Mouse (Mus musculus) embryonic stem cell, embryonic (primary cell): ENCODE measurements around the gene Slc5a6.

Experiments used
- CTCF ChIA-PET, 4 experiments: fragments of 300-600 bp in 2 of 4; fragments of 350-600 bp in 2 of 4; sonication (Branson Sonifier 250); formaldehyde crosslinking; loops; one replicate each; lab custom pipeline; 2022; ENCODE audit warnings: inconsistent platforms in 2 of 4; lab: Charles Lee
- POLR2A ChIA-PET, 4 experiments: fragments of 300-600 bp in 2 of 4; fragments of 350-600 bp in 2 of 4; sonication (Branson Sonifier 250); formaldehyde crosslinking; loops; one replicate each; lab custom pipeline; 2022; ENCODE audit warnings: antibody characterized with exemption in 4 of 4, inconsistent platforms in 1 of 4; lab: Charles Lee

The Slc5a6 gene

GRCm38 (mm10) chr5:31080795-31081164 is 32.1 kb upstream of the Slc5a6 start:
- CTCF ChIA-PET: interaction anchor here in 3 of 4 experiments (0.8 to 3.8 kb wide), 7 partner anchors 9 to 110 kb away, joined by 3 to 20 read pairs (median 6); partner anchors contain the start of genes Cad (in 2 of the 3), Atraid (in 1 of the 3) and Slc5a6 (in 1 of the 3)
- POLR2A ChIA-PET: interaction anchor here in 3 of 4 experiments (0.7 to 5.4 kb wide), 16 partner anchors 9 to 159 kb away, joined by 3 to 40 read pairs (median 5); partner anchors contain the start of genes Trim54 (in 2 of the 3), Atraid (in 1 of the 3), Cad (in 1 of the 3) and Slc5a6 (in 1 of the 3)

GRCm38 (mm10) chr5:31080059-31080794 is 31.5 kb upstream of the Slc5a6 start:
- ChIA-PET POLR2A (interaction anchor here in 3 of 4 experiments (0.6 to 5.4 kb wide), 17 partner anchors 10 to 72 kb away, joined by 3 to 40 read pairs (median 5); partner anchors contain the start of genes Atraid (in 2 of the 3), Trim54 (in 2 of the 3), Cad (in 1 of the 3) and Slc5a6 (in 1 of the 3)), CTCF (interaction anchor here in 3 of 4 experiments (0.8 to 3.8 kb wide), 6 partner anchors 8 to 110 kb away, joined by 3 to 20 read pairs (median 8); partner anchors contain the start of gene Cad (in 2 of the 3))

GRCm38 (mm10) chr5:31076346-31076745 is 27.6 kb upstream of the Slc5a6 start:
- CTCF ChIA-PET: interaction anchor here in 3 of 4 experiments (0.6 to 2.2 kb wide), 10 partner anchors 10 to 367 kb away, joined by 3 to 6 read pairs (median 4); no protein-coding TSS in a partner anchor

GRCm38 (mm10) chr5:31073176-31073575 is 24.5 kb upstream of the Slc5a6 start:
- POLR2A ChIA-PET: interaction anchor here in 3 of 4 experiments (0.8 to 4.2 kb wide), 12 partner anchors 9 to 32 kb away, joined by 3 to 17 read pairs (median 6); partner anchors contain the start of genes Atraid (in 2 of the 3), Cad (in 2 of the 3) and Slc5a6 (in 2 of the 3)
- CTCF ChIA-PET: interaction anchor here in 3 of 4 experiments (1.2 to 2.8 kb wide), 4 partner anchors 8 to 15 kb away, joined by 4 to 14 read pairs (median 6); no protein-coding TSS in a partner anchor

More at GRCm38 (mm10) chr5:31076346-31076745, 27.6 kb upstream of the Slc5a6 start:
- POLR2A ChIA-PET: interaction anchor here (0.6 to 2.4 kb wide), 28 partner anchors 8 to 364 kb away, joined by 3 to 18 read pairs (median 4); partner anchors contain the start of genes Atraid (in 2 of the 4), Cad (in 2 of the 4), Slc5a6 (in 2 of the 4) and Trim54 (in 2 of the 4)

GRCm38 (mm10) chr5:31071821-31072220 is 23.1 kb upstream of the Slc5a6 start:
- ChIA-PET POLR2A (interaction anchor here in 3 of 4 experiments (0.8 to 4.2 kb wide), 15 partner anchors 10 to 99 kb away, joined by 3 to 17 read pairs (median 5); partner anchors contain the start of genes Atraid (in 2 of the 3), Cad (in 2 of the 3), Slc5a6 (in 2 of the 3) and Trim54 (in 1 of the 3)), CTCF (interaction anchor here in 3 of 4 experiments (0.6 to 2.8 kb wide), 3 partner anchors 8 to 11 kb away, joined by 3 to 14 read pairs (median 6); no protein-coding TSS in a partner anchor)

GRCm38 (mm10) chr5:31071059-31071458 is 22.3 kb upstream of the Slc5a6 start:
- POLR2A ChIA-PET: interaction anchor here (0.5 to 4.2 kb wide), 11 partner anchors 9 to 67 kb away, joined by 3 to 17 read pairs (median 5); partner anchors contain the start of genes Cad (in 2 of the 4), Atraid (in 1 of the 4), Slc5a6 (in 1 of the 4) and Trim54 (in 1 of the 4)
- CTCF ChIA-PET: interaction anchor here (0.6 to 2.8 kb wide), 8 partner anchors 8 to 570 kb away, joined by 3 to 14 read pairs (median 4); no protein-coding TSS in a partner anchor

- POLR2A ChIA-PET: interaction anchor here in 3 of 4 experiments (0.6 to 4.5 kb wide), 19 partner anchors 8 to 183 kb away, joined by 3 to 15 read pairs (median 3); partner anchors contain the start of genes Atraid (in 2 of the 3), Cad (in 2 of the 3), Slc5a6 (in 2 of the 3) and Khk (in 1 of the 3)
- CTCF ChIA-PET: interaction anchor here in 2 of 4 experiments (0.6 to 0.8 kb wide), 2 partner anchors 56 to 57 kb away, joined by 3 read pairs; no protein-coding TSS in a partner anchor
Measured at GRCm38 (mm10) chr5:31069810-31070209, 21.1 kb upstream of the Slc5a6 start.

- POLR2A ChIA-PET: interaction anchor here (0.5 to 5.8 kb wide), 49 partner anchors 8 to 344 kb away, joined by 3 to 32 read pairs (median 5); partner anchors contain the start of genes Gm29609 (in 2 of the 4), Gtf3c2 (in 2 of the 4), Mpv17 (in 2 of the 4) and Preb (in 2 of the 4)
- CTCF ChIA-PET: interaction anchor here in 2 of 4 experiments (1.2 to 1.5 kb wide), 4 partner anchors 18 to 148 kb away, joined by 3 to 5 read pairs (median 3); partner anchors contain the start of gene Ost4 (in 1 of the 2)
Measured at GRCm38 (mm10) chr5:31055216-31056140, 6.8 kb upstream of the Slc5a6 start.

- POLR2A ChIA-PET: interaction anchor here (0.5 to 5.8 kb wide), 64 partner anchors 9 to 343 kb away, joined by 3 to 32 read pairs (median 5); partner anchors contain the start of genes Gm29609 (in 2 of the 4), Gm9970 (in 2 of the 4), Gtf3c2 (in 2 of the 4) and Mpv17 (in 2 of the 4)
- CTCF ChIA-PET: interaction anchor here in 3 of 4 experiments (0.5 to 1.5 kb wide), 12 partner anchors 8 to 1981 kb away, joined by 3 to 6 read pairs (median 3); partner anchors contain the start of gene Ost4 (in 1 of the 3)
Measured at GRCm38 (mm10) chr5:31054261-31055215, 5.8 kb upstream of the Slc5a6 start, which contains the start of gene Cad. TSS of gene Cad (plus strand) at chr5:31054780.

- CTCF ChIA-PET: interaction anchor here in 2 of 4 experiments (1.2 to 1.3 kb wide), 3 partner anchors 14 to 27 kb away, joined by 3 to 4 read pairs (median 3); no protein-coding TSS in a partner anchor
Measured at GRCm38 (mm10) chr5:31053728-31054127, 5.0 kb upstream of the Slc5a6 start.

GRCm38 (mm10) chr5:31050427-31050826 is 1.7 kb upstream of the Slc5a6 start:
- CTCF ChIA-PET: interaction anchor here in 2 of 4 experiments (0.6 to 0.9 kb wide), 2 partner anchors 31 to 220 kb away, joined by 3 read pairs; no protein-coding TSS in a partner anchor
- POLR2A ChIA-PET: interaction anchor here (0.5 to 4.0 kb wide), 13 partner anchors 10 to 203 kb away, joined by 3 to 40 read pairs (median 7); partner anchors contain the start of genes Gm29609 (in 1 of the 4), Gtf3c2 (in 1 of the 4) and Trim54 (in 1 of the 4)

More at GRCm38 (mm10) chr5:31053728-31054127, 5.0 kb upstream of the Slc5a6 start:
- POLR2A ChIA-PET: interaction anchor here in 2 of 4 experiments (0.7 to 5.8 kb wide), 34 partner anchors 9 to 166 kb away, joined by 3 to 32 read pairs (median 6); partner anchors contain the start of genes Gm29609 (in 2 of the 2), Gtf3c2 (in 2 of the 2), Preb (in 2 of the 2) and Mpv17 (in 1 of the 2)

GRCm38 (mm10) chr5:31047848-31048762 is 619 bp downstream of the Slc5a6 start, which contains the start of gene Atraid:
TSS of gene Atraid (plus strand) at chr5:31048312.
- POLR2A ChIA-PET: interaction anchor here (0.5 to 4.0 kb wide), 170 partner anchors 10 to 1479 kb away, joined by 3 to 71 read pairs (median 5); partner anchors contain the start of genes Agbl5 (in 3 of the 4), Gm29609 (in 3 of the 4), Gtf3c2 (in 3 of the 4) and Ost4 (in 3 of the 4)
- CTCF ChIA-PET: interaction anchor here (0.6 to 1.5 kb wide), 38 partner anchors 16 to 1468 kb away, joined by 3 to 11 read pairs (median 4); partner anchors contain the start of genes Gm29609 (in 1 of the 4), Gtf3c2 (in 1 of the 4), Khk (in 1 of the 4) and Mpv17 (in 1 of the 4)

- POLR2A ChIA-PET: interaction anchor here (0.6 to 4.0 kb wide), 36 partner anchors 10 to 335 kb away, joined by 3 to 71 read pairs (median 14); partner anchors contain the start of genes Trim54 (in 3 of the 4), Agbl5 (in 2 of the 4), Preb (in 2 of the 4) and Dpysl5 (in 1 of the 4)
Measured at GRCm38 (mm10) chr5:31047074-31047473, 1.6 kb downstream of the Slc5a6 start.

More at GRCm38 (mm10) chr5:31047074-31047473, 1.6 kb downstream of the Slc5a6 start:
- CTCF ChIA-PET: no interaction called here
